Mouse (Mus musculus) embryonic facial prominence, embryonic 15.5 days (tissue): Measurements from ENCODE around the gene Cdkal1. TPM values are rescaled to one million over a fixed set of nuclear protein-coding genes. Genes with fewer than 3 reads are reported as not detected.

Source experiments
- ATAC-seq: fragments of 200-750 bp; cut with Nextera tagmentation; 2 replicates; pipeline ENCODE4 v1.8.0; 2017; ENCODE audit warnings: low read depth, moderate TSS enrichment; ENCODE audit not compliant: insufficient number of reproducible peaks, low FRiP score, low TSS enrichment
- H3K27ac ChIP-seq: fragments of 300-500 bp; sonication (generic); replicated peaks from 2 replicates; pipeline ENCODE4 v1.5.1; 2015; ENCODE audit warnings: mild to moderate bottlenecking, inconsistent platforms
- H3K27me3 ChIP-seq: fragments of 300-500 bp; sonication (generic); 2 replicates; pipeline ENCODE4 v1.6.1; 2015; ENCODE audit warnings: inconsistent platforms
- H3K36me3 ChIP-seq: fragments of 300-500 bp; sonication (generic); 2 replicates; pipeline ENCODE4 v1.6.1; 2015; ENCODE audit warnings: mild to moderate bottlenecking, inconsistent platforms
- H3K4me1 ChIP-seq: fragments of 300-500 bp; sonication (generic); 2 replicates; pipeline ENCODE4 v1.6.1; 2015; ENCODE audit warnings: inconsistent platforms
- H3K4me2 ChIP-seq: fragments of 300-500 bp; sonication (generic); replicated peaks from 2 replicates; pipeline ENCODE4 v1.6.1; 2015; ENCODE audit warnings: mild to moderate bottlenecking, inconsistent platforms
- H3K4me3 ChIP-seq: fragments of 300-500 bp; sonication (generic); replicated peaks from 2 replicates; pipeline ENCODE4 v1.5.1; 2015; ENCODE audit warnings: mild to moderate bottlenecking, inconsistent platforms
- H3K9ac ChIP-seq: fragments of 300-500 bp; sonication (generic); 2 replicates; pipeline ENCODE4 v1.6.1; 2015; ENCODE audit warnings: inconsistent platforms
- H3K9me3 ChIP-seq: fragments of 300-500 bp; sonication (generic); replicated peaks from 2 replicates; pipeline ENCODE4 v1.6.1; 2016; ENCODE audit warnings: inconsistent platforms
- WGBS: fragments of 180-500 bp; shearing (Covaris S2); methylation state at CpG from one replicate; pipeline ENCODE4 v1.1.7; 2015; 5-methylcytosine and 5-hydroxymethylcytosine counted together
- polyA plus RNA-seq: library from polyadenylated mRNA; unstranded; fragments of >200 nt; fragmentation: Nextera tagmentation; extraction: Ambion mirVana; gene quantifications from 2 replicates; pipeline ENCODE4 v1.2.1, GENCODE M21; 2015

Cdkal1 gene
- polyA plus RNA-seq, 1 experiment from 2014 or later = 31.2 TPM

DNA sequence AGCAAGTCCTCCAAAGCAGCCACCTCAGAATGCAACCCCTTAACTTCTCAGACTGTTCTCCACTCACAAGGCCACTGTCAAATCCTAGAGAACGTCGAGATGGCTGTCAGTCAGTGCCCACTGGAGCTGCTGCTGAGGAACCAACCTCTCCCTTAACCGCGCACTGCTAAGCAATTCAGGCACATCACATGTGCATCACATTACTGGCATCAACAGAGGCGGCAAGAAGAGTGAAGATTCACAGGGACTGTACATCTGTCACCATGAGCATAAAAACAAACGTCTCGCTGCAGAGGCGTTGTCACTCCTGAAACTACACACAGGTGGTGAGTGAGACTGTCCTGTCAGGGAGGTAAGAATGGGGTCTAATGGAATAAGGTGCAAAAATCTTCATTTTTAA lies 21.7 kb downstream of the Cdkal1 start:
- 51% methylated on average over 8 of the region's 8 CpGs for WGBS
- Histone ChIP-seq H3K4me2 (no peak overlapping the region), H3K27ac (no peak overlapping the region), H3K4me1 (no peaks in the 10 kb centered on the region), H3K36me3 (peaks cover 8% of the 10 kb centered on the region; the same call in 1 of the 2 replicates), H3K4me3 (no peak overlapping the region), H3K27me3 (no peaks in the 10 kb centered on the region), H3K9ac (no peak overlapping the region), H3K9me3 (no peaks in the 10 kb centered on the region)
- no peak for ATAC-seq

DNA sequence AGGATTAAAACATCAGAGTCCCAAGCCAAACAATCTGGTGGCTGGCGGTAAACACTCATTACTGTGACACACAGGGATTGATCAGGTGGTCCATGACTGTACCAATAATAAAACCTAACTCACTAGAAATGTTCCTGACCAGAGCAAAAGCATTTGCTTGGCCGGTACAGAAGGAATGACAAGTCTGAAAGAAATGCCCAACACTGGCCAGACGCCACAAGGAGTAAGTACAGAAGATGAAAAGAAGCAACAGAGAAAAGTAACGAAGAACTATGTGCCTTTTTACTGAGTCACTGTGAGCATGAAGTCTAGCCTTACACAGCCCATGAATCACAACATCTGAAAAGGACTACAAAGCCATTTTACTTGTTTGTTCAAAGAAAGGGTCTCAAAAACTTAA lies 24.3 kb downstream of the Cdkal1 start:
- no peaks in the 10 kb centered on the region for H3K9me3 ChIP-seq
- H3K36me3 ChIP-seq = 0 out of 2 replicates have a peak, but pooled peaks cover 2% of the 10 kb centered on the region
- H3K27me3 ChIP-seq = no peaks in the 10 kb centered on the region
- ATAC-seq = no peak
- no peak overlapping the region for H3K4me3 ChIP-seq
- H3K4me1 ChIP-seq = no peaks in the 10 kb centered on the region
- no peak overlapping the region for H3K27ac ChIP-seq
- no peak overlapping the region for H3K9ac ChIP-seq
- H3K4me2 ChIP-seq = no peak overlapping the region
- 79% methylated on average over 4 of the region's 4 CpGs for WGBS

DNA sequence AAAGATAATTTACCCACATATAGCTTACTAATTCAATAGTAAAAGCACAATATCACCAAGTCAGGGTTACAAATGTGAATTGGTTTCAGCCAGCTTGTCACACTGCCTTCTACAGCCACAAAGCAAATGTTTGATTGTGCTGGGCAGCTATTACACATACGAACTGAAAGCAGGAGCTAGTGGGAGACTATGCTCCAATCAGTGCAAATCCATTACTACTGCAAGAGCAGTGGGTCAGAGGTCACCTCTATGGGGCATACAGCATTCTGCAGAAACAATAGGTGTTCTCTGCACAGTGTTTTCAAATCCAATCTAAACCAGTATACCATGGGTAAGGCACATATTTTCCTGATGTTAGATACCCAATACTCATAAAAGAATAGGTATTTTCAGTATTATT lies 27.4 kb downstream of the Cdkal1 start:
- Histone ChIP-seq H3K4me2 (no peak overlapping the region), H3K4me1 (no peaks in the 10 kb centered on the region), H3K27me3 (no peaks in the 10 kb centered on the region), H3K9me3 (no peaks in the 10 kb centered on the region), H3K4me3 (no peak overlapping the region), H3K9ac (no peak overlapping the region), H3K27ac (no peak overlapping the region), H3K36me3 (no peaks in the 10 kb centered on the region)
- WGBS = 36% methylated on average over 1 of the region's 1 CpGs
- no peak for ATAC-seq

DNA sequence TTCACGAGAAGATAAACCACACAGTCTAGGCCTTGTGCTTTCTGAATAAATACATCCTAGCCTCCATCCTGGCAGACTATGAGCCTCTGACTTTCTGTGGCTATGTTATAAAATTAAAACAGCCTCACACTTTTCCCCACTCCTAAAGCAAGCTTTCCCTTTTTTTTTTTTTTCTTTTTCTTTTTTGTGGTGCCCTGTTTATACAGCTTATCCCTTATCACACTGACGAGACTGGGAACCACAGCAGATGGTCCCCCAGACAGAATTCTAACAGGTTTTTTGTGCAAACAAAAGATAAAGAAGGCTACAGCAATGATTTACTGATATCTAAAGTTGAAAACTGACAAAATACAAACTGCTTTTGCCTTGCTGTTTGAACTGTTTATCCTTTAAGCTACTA lies 29.0 kb downstream of the Cdkal1 start:
- Histone ChIP-seq H3K27me3 (no peaks in the 10 kb centered on the region), H3K4me1 (no peaks in the 10 kb centered on the region), H3K4me3 (no peak overlapping the region), H3K4me2 (no peak overlapping the region), H3K36me3 (no peaks in the 10 kb centered on the region), H3K9me3 (no peaks in the 10 kb centered on the region), H3K27ac (no peak overlapping the region), H3K9ac (no peak overlapping the region)
- whole genome bisulfite sequencing = 71% methylated on average over 2 of the region's 2 CpGs
- ATAC-seq = no peak

DNA sequence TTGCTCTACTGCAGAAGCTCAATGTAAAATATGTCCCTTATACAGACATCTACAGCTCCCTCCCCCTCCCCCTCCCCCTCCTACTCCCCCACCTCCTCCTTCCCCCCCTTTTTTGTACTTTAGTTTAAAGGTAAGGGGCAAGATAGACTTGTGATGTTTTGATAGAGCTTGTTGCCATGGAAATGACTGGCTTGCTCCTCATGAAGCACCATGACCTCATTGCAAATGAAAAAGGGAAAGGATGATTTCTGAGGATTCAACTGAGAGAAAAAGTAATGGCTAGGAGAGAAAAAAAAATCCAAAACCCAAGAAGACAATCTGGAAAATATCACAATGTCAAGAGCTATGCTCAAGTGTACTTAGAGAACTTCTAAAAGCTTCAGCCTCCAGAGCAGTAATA lies 29.4 kb downstream of the Cdkal1 start:
- H3K4me1 ChIP-seq = no peaks in the 10 kb centered on the region
- ATAC-seq = no peak
- no peak overlapping the region for H3K4me3 ChIP-seq
- no peaks in the 10 kb centered on the region for H3K27me3 ChIP-seq
- H3K36me3 ChIP-seq = no peaks in the 10 kb centered on the region
- H3K27ac ChIP-seq = no peak overlapping the region
- H3K4me2 ChIP-seq = no peak overlapping the region
- no peaks in the 10 kb centered on the region for H3K9me3 ChIP-seq
- no peak overlapping the region for H3K9ac ChIP-seq

DNA sequence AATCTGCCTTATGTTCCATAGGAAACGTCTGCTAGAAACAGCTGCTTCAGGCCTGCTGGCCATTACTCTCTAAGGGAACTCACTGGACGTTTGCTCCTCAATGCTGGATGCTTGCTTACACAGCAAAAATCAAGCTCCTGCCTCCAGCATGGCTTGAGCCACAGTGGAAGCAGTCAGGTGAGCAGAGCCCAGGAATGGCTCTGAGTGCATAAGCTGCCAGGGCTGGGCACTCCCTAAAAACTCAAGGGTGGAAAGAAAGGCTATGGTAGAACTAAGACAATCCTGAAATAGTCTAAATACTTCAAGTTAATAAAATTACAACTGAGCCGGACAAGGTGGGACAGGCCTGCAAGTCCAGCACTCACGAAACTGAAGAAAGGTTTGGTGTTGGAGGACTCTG lies 30.7 kb downstream of the Cdkal1 start:
- Histone ChIP-seq H3K27me3 (no peaks in the 10 kb centered on the region), H3K4me1 (0 out of 2 replicates have a peak, but pooled peaks cover 2% of the 10 kb centered on the region), H3K36me3 (no peaks in the 10 kb centered on the region), H3K27ac (no peak overlapping the region), H3K4me2 (no peak overlapping the region), H3K4me3 (no peak overlapping the region), H3K9me3 (no peaks in the 10 kb centered on the region), H3K9ac (no peak overlapping the region)
- no peak for ATAC-seq
- 76% methylated on average over 4 of the region's 4 CpGs for WGBS

DNA sequence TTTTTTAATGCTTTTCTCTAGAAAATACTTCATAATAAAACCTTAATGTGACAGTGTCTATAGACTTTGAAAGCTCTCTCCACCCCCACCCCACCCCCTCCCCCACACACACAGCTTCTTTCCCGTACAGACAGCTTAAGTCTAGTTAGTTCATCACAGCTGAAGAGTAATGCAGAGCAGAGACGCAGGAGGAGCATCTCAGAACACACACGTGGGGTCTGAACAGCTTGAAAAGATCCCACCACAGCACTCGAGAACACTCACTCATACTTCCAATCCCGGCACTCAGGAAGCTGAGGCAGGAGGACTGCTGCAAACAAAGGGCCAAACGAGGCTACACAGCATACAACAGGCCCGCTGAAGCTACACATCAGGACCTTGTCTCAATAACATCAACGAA lies 31.1 kb downstream of the Cdkal1 start:
- Histone ChIP-seq H3K27me3 (no peaks in the 10 kb centered on the region), H3K4me2 (no peak overlapping the region), H3K9ac (no peak overlapping the region), H3K4me3 (no peak overlapping the region), H3K9me3 (no peaks in the 10 kb centered on the region), H3K36me3 (no peaks in the 10 kb centered on the region), H3K27ac (no peak overlapping the region), H3K4me1 (0 out of 2 replicates have a peak, but pooled peaks cover 3% of the 10 kb centered on the region)
- WGBS = 68% methylated on average over 8 of the region's 8 CpGs
- ATAC-seq = no peak

DNA sequence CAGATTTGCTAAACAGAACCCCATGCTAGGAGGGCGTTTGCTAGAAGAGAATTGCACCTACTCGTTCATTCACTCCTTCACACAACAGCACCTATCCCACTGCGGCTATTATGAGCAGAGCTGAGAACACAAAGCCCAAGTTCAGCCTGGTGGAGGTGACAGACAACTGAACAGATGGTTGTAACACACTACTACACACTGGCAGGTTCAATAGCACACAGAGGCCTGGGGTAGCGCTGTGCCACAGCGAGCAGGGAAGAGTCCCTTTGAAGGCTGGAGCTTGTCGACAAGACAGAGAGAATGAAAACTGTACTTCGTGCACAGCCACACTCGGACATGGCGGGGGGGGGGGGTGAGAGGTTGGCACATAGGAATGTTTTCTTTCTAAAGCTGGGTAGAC lies 31.6 kb downstream of the Cdkal1 start:
- Histone ChIP-seq H3K9me3 (no peaks in the 10 kb centered on the region), H3K4me2 (no peak overlapping the region), H3K36me3 (no peaks in the 10 kb centered on the region), H3K27me3 (no peaks in the 10 kb centered on the region), H3K27ac (no peak overlapping the region), H3K4me1 (0 out of 2 replicates have a peak, but pooled peaks cover 3% of the 10 kb centered on the region), H3K9ac (no peak overlapping the region), H3K4me3 (no peak overlapping the region)
- ATAC-seq = no peak
- WGBS = 68% methylated on average over 9 of the region's 9 CpGs

DNA sequence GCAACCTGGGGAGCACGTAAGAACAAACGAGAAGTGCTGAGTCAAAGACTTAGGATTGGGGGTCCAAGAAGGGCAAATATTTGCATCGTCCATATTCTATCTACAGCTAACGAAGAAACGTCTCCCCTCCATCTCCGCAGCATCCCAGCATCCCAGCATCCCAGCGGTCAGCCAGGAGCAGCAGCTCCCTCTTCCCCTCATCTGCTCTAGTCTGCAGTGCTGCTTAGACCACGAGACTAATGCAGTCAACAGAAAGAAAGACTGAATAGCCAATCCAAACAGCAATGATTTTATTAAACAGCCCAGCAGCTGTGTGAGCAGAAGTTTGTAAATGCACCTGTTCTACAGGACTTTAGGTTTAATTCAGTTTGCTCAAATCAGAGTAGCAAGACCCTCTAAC lies 32.0 kb downstream of the Cdkal1 start:
- 90% methylated on average over 8 of the region's 8 CpGs for WGBS
- Histone ChIP-seq H3K27ac (no peak overlapping the region), H3K9me3 (no peaks in the 10 kb centered on the region), H3K9ac (no peak overlapping the region), H3K27me3 (no peaks in the 10 kb centered on the region), H3K4me1 (0 out of 2 replicates have a peak, but pooled peaks cover 3% of the 10 kb centered on the region), H3K4me2 (no peak overlapping the region), H3K36me3 (no peaks in the 10 kb centered on the region), H3K4me3 (no peak overlapping the region)
- ATAC-seq = no peak

DNA sequence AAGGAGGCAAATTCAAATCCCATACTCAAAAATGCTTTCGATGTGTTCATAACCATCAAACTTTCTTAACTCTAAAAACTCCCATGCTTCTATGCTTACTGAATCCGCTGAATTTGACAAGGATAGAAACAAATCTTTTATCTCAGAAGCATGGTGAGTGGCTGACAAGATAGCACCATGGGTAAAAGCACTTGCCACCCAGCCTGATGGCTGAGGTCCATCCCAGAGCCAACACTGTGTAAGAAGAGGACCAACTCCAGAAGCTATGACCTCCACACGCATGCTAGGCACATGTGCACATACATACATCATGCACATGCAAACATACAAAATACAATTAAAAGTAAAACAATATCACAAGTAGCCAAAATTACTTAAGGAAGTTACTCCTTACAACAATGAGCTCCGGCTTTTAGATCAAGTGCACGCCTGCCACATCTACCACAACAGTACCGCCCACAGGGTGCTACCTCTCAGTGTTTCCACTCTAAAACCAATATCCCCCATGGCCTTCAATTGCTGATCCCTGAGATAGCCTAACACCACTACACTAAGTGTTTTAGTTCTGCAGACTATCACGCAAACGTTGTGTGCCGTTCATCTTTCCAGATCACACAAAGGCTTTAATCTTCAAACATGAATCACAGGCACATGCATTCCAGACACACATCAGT lies 35.4 kb downstream of the Cdkal1 start:
- Histone ChIP-seq H3K9ac (no peak overlapping the region), H3K9me3 (no peaks in the 10 kb centered on the region), H3K27ac (no peak overlapping the region), H3K27me3 (no peaks in the 10 kb centered on the region), H3K4me2 (no peak overlapping the region), H3K4me3 (no peak overlapping the region), H3K4me1 (0 out of 2 replicates have a peak, but pooled peaks cover 3% of the 10 kb centered on the region), H3K36me3 (no peaks in the 10 kb centered on the region)
- 60% methylated on average over 9 of the region's 9 CpGs for WGBS
- no peak for ATAC-seq

DNA sequence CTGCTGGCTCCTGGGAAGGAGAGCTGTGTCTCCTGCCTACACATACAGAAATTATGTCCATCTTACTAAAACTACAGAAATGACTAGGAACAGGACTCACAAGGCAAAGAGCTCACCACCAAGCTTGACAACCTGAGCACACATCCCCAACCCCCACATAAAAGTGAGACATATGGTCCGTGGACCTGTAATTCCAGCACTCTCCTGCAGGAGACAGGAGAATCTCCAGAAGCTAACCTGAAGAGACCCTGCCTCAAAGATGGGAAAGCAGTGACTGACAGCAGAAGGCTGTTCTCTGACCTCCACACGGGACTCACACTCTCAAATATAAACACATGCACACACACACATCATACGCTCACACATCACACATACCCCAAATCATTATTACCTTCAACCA lies 36.3 kb downstream of the Cdkal1 start:
- no peaks in the 10 kb centered on the region for H3K9me3 ChIP-seq
- H3K4me2 ChIP-seq = no peak overlapping the region
- 0 out of 2 replicates have a peak, but pooled peaks cover 3% of the 10 kb centered on the region for H3K4me1 ChIP-seq
- H3K4me3 ChIP-seq = no peak overlapping the region
- H3K27ac ChIP-seq = no peak overlapping the region
- ATAC-seq = no peak
- H3K27me3 ChIP-seq = no peaks in the 10 kb centered on the region
- H3K9ac ChIP-seq = no peak overlapping the region
- H3K36me3 ChIP-seq = no peaks in the 10 kb centered on the region
- 73% methylated on average over 3 of the region's 3 CpGs for WGBS

DNA sequence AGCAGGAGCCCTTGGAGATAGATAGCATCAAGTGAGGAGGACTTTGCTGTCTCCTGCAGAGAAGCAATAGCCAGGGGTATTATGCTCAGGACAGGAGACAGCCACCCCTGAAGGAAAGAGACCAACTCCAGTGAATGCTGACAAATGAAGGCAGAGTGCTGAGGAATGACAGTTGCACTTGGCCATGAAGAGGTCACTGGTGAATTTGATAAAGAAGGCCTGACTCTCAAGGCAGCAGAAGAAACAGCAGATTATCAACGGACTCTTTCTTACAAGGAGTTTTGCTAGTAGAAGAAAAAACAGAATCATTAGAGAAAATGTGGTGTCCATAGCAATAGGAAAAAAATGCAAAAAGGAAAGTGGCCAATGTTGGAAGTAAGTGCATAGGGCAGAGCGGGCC lies 37.2 kb downstream of the Cdkal1 start:
- WGBS = 93% methylated on average over 2 of the region's 2 CpGs
- Histone ChIP-seq H3K9ac (no peak overlapping the region), H3K27me3 (no peaks in the 10 kb centered on the region), H3K4me3 (no peak overlapping the region), H3K4me1 (0 out of 2 replicates have a peak, but pooled peaks cover 3% of the 10 kb centered on the region), H3K4me2 (no peak overlapping the region), H3K9me3 (no peaks in the 10 kb centered on the region), H3K27ac (no peak overlapping the region), H3K36me3 (no peaks in the 10 kb centered on the region)
- no peak for ATAC-seq
